In the genomic region with DNA sequence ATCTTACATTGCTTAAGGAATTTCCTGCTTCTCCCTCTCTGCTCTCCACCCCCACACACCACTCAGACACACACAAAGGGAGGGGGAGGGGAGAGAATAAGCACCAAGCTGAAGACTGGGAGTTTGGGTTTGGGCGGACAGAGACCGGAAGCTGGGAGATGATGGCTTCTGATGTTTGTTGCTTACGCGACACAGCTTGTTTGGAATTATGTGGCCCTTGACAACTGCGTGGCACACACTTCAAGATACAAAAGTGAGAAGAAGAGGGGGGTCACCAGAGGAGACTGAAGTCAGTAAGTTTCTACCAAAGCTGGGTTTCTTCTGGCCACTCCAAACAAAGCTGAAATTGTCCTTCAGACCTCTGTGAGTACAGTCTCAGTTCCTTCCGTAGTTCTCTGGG, we compare ENCODE assay signal across 8 mouse cellular contexts. TPM values are rescaled to one million over a fixed set of nuclear protein-coding genes. Genes with fewer than 3 reads are reported as not detected.
DNase-seq lines count a peak whose midpoint lies in the region; ATAC-seq and TF ChIP-seq lines count a peak whose summit lies in the region.

TSS of gene Il1rl2 (plus strand) at position 154 of the 400 bp plus-strand sequence.

- peak within 1 kb of the TSS; percentile 68 for H3K4me3 ChIP-seq in bone marrow, adult 2 months (replicated peaks; ENCODE audit: control insufficient read depth, low read depth, low read length)
- H3K4me3 ChIP-seq in lung, adult 2 months (replicated peaks; ENCODE audit: extremely low read depth, low read depth, low read length), result peak within 1 kb of the TSS; percentile 59
- peak within 1 kb of the TSS; percentile 35 for H3K4me3 ChIP-seq in neural tube, embryonic 15.5 days (replicated peaks)

- TF ChIP-seq POLR2A in bone marrow, adult 2 months (IDR thresholded peaks at IDR 0.05; ENCODE audit: borderline replicate concordance, control insufficient read depth, low read depth, low read length), result no peak
- TF ChIP-seq POLR2A in lung, adult 2 months (IDR thresholded peaks at IDR 0.05; ENCODE audit: borderline replicate concordance, extremely low read depth, low read depth, low read length), result no peak

- peaks cover 32% of the 10 kb centered on the region for H3K27me3 ChIP-seq in neural tube, embryonic 15.5 days (replicated peaks)

- DNase-seq in lung, adult 2 months, result peak; percentile 26
- DNase-seq in yolk sac, embryonic 10.5 days (ENCODE audit: low spot score), result no peak
- DNase-seq in frontal cortex, postnatal 36 days (ENCODE audit: low spot score in 2 of 2), result no peak

- H3K4me2 ChIP-seq in neural tube, embryonic 15.5 days, result peak within 1 kb of the TSS; percentile 70

- under 1% methylated on average over 6 of the region's 6 CpGs for WGBS in bone marrow, adult 2 months
- WGBS in lung, adult 2 months, result 10% methylated on average over 6 of the region's 6 CpGs
- 53% methylated on average over 6 of the region's 6 CpGs for WGBS in neural tube, embryonic 15.5 days

- no peaks in the 10 kb centered on the region for H3K36me3 ChIP-seq in neural tube, embryonic 15.5 days

- peaks cover 5% of the 10 kb centered on the region for H3K4me1 ChIP-seq in bone marrow, adult 2 months (ENCODE audit: control insufficient read depth, insufficient read depth, low read length)
- H3K4me1 ChIP-seq in lung, adult 2 months (ENCODE audit: control insufficient read depth, insufficient read depth, low read length), result peaks cover 2% of the 10 kb centered on the region; the same call in 1 of the 2 replicates
- peaks cover 14% of the 10 kb centered on the region for H3K4me1 ChIP-seq in neural tube, embryonic 15.5 days

- no peaks in the 10 kb centered on the region for H3K9me3 ChIP-seq in neural tube, embryonic 15.5 days (replicated peaks)

- TF ChIP-seq CTCF in bone marrow, adult 2 months (IDR thresholded peaks at IDR 0.05; ENCODE audit: control insufficient read depth, insufficient read depth, low read length), result no peak
- TF ChIP-seq CTCF in lung, adult 2 months (IDR thresholded peaks at IDR 0.05; ENCODE audit: insufficient read depth, low read length), result no peak

- H3K27ac ChIP-seq in bone marrow, adult 2 months (ENCODE audit: control insufficient read depth, insufficient read depth, low read depth, low read length, poor library complexity), result no peak within 1 kb of the TSS
- no peak within 1 kb of the TSS for H3K27ac ChIP-seq in neural tube, embryonic 15.5 days (replicated peaks)

- peak within 1 kb of the TSS; percentile 14 for H3K9ac ChIP-seq in neural tube, embryonic 15.5 days (replicated peaks)

- peak; percentile 68 for ATAC-seq in CD4-positive, CD25-positive, alpha-beta regulatory T cell, adult 4 months
- ATAC-seq in granulocyte monocyte progenitor cell, adult 5-6 weeks (replicated peaks; ENCODE audit: poor library complexity, severe bottlenecking), result peak; percentile 56
- peak; percentile 72 for ATAC-seq in inflammation-experienced regulatory T-cells, adult 6 months
- ATAC-seq in neural tube, embryonic 15.5 days (ENCODE audit: low FRiP score), result no peak

RNA-seq across cellular contexts. Expression of gene Il1rl2, which starts in this region (rescaled TPM):
- 1 to 10 TPM; 1.4 to 2.0 TPM for polyA plus RNA-seq in CD4-positive, CD25-positive, alpha-beta regulatory T cell, adult 4 months (2017; shearing (Covaris generic))
- 3.0 and 3.2 TPM in 2 replicates for polyA plus RNA-seq in bone marrow, adult 2 months (2011; ENCODE audit: insufficient read depth, insufficient read length, low replicate concordance, missing spikeins)
- 13.4 and 14.5 TPM in 2 replicates for total RNA-seq in granulocyte monocyte progenitor cell, adult 5-6 weeks (2014; fragmentation: Nextera tagmentation)
- total RNA-seq in granulocyte monocyte progenitor cell, adult 5-6 weeks (2017), result 8.7 and 10.8 TPM in 2 replicates
- polyA plus RNA-seq in inflammation-experienced regulatory T-cells, adult 6 months (2017; shearing (Covaris generic)), result 1 to 10 TPM; 1.4 to 2.7 (median 2.0) TPM
- 4.4 and 8.4 TPM in 2 replicates for polyA plus RNA-seq in lung, adult 2 months (2012; rRNA removed)
- 0.81 and 3.1 TPM in 2 replicates for polyA plus RNA-seq in neural tube, embryonic 15.5 days (2015; fragmentation: Nextera tagmentation; extraction: Ambion mirVana)
